Mouse (Mus musculus): ENCODE measurements around the gene Atp6v0b.

Atp6v0b gene

DNA sequence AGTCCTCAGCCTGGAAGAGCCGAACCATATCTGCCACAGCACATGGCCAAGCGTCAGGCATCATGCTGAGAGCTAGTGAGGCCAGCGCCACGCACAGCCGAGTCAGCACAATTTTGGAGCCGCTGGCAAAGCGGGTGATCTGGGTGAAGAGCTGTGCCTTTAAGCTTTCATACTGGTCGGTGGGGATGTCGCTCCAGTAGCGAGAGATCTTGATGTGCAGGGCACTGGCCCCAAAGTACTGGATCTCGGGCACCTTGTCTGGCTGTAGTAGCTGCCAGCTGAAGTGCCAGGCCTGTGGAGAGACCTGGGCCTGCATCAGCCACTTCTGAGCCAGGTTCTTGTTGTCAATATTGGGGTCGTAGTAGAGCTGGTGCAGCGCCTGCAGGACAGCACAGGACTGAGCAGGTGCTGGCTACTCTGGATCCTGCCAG is 25.0 kb upstream of the Atp6v0b start:
- in situ Hi-C loops (cut with MboI, MseI): no loop called here

- in situ Hi-C loops (cut with MboI, MseI): no loop called here
Observed at GRCm38 (mm10) chr4:117908834-117909453, 21.8 kb upstream of the Atp6v0b start.

GRCm38 (mm10) chr4:117906196-117906595 is 19.1 kb upstream of the Atp6v0b start:
- in situ Hi-C loops (cut with MboI, MseI): no loop called here

DNA sequence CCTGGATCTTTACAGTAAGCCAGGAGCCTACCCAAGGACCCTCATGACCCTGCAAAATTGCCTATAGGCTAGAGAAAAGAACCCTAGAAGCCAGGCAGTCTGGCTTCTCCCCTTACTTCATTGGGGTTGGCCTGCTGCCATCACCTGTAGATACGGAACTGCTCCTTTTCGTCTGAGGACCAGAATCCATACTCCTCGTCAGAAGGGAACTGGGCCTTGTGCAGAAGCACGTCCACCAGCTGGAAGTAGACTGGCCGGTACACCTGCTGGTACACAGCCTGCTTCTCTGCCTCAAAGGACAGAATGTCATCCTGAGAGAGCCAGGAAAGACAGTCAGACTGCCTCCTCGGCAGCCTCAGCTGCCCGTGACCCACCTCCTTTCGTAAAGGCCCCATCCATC is 17.6 kb upstream of the Atp6v0b start:
- in situ Hi-C loops (cut with MboI, MseI): no loop called here

GRCm38 (mm10) chr4:117904094-117904493 is 17.0 kb upstream of the Atp6v0b start:
- in situ Hi-C loops (cut with MboI, MseI): no loop called here

GRCm38 (mm10) chr4:117898111-117898510 is 11.0 kb upstream of the Atp6v0b start:
- in situ Hi-C loops (cut with MboI, MseI): loop anchor here (5.0 kb wide), 1 partner anchor 729 kb away; no protein-coding TSS in a partner anchor

GRCm38 (mm10) chr4:117896031-117896430 is 8.9 kb upstream of the Atp6v0b start:
- in situ Hi-C loops (cut with MboI, MseI): loop anchor here (5.0 kb wide), 1 partner anchor 731 kb away; no protein-coding TSS in a partner anchor

- in situ Hi-C loops (cut with MboI, MseI): loop anchor here (5.0 kb wide), 1 partner anchor 732 kb away; no protein-coding TSS in a partner anchor
Observed at GRCm38 (mm10) chr4:117895339-117895738, 8.2 kb upstream of the Atp6v0b start.

DNA sequence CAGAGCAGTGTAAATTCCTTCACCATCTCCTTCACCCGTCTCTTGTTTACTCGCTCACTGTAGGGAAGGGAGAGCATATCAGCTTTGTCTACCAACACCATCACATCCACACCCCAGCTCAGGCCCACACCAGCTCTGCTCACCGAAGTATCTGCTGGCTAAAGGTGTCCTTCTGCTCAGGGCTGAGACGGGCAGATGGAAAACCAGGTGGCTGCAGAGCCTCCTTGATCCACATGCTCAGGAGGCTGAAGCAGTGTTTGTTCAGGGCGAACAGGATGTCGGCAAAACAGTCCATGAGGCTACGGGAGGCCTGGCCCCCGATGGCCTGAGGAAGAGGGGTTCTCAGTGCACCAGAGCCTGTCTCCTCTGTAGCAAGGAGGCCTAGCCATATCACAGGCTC is 7.5 kb upstream of the Atp6v0b start:
- in situ Hi-C loops (cut with MboI, MseI): no loop called here

- in situ Hi-C loops (cut with MboI, MseI): no loop called here
Observed at GRCm38 (mm10) chr4:117893376-117893775, 6.2 kb upstream of the Atp6v0b start.

DNA sequence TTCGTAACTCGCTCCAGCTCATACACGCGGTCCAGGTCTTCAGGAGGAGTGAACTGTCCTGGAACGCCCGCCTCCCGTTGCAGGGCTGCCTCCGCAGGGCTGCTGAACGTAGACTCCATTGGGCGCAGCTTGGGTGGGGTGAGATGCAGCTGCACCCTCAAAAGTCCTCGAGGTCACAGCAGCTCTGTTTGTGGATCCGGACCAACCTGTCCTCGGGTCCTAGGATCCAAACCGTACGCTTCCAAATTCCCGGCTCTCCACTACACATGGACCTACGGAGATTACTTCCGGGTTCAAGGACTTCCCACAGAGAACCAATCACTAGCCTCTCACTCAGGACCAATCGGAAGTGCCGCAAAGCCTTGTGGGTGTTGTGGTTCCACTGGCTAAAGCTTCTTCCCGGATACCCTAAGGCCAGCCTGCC is 4.6 kb upstream of the Atp6v0b start, which contains the start of gene Dph2:
Gene Dph2, minus strand, starts transcription at position 295 of the 424 bp plus-strand sequence.
- in situ Hi-C loops (cut with MboI, MseI): no loop called here

GRCm38 (mm10) chr4:117890750-117891149 is 3.6 kb upstream of the Atp6v0b start:
- in situ Hi-C loops (cut with MboI, MseI): no loop called here

GRCm38 (mm10) chr4:117890031-117890430 is 2.9 kb upstream of the Atp6v0b start:
- in situ Hi-C loops (cut with MboI, MseI): no loop called here

GRCm38 (mm10) chr4:117889471-117889870 is 2.3 kb upstream of the Atp6v0b start:
- in situ Hi-C loops (cut with MboI, MseI): no loop called here

DNA sequence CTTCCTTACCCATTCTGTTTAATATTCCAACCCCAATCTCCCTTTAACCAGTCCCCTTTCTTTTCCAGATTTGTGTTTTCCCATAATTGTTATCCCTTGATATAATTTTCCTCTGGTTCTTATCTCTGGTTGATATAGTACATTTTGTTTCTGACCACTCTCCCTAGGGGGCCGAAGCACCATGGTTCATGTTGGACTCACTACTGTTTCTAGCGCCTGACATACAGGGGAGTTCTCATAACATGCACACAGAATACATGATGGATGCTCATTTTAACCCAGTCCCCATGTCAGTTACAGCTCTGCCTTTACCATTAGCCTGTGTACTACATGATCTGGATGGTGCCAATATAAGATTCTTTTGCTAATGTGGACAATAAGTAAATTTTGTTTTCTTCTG is 787 bp upstream of the Atp6v0b start:
- in situ Hi-C loops (cut with MboI, MseI): no loop called here

DNA sequence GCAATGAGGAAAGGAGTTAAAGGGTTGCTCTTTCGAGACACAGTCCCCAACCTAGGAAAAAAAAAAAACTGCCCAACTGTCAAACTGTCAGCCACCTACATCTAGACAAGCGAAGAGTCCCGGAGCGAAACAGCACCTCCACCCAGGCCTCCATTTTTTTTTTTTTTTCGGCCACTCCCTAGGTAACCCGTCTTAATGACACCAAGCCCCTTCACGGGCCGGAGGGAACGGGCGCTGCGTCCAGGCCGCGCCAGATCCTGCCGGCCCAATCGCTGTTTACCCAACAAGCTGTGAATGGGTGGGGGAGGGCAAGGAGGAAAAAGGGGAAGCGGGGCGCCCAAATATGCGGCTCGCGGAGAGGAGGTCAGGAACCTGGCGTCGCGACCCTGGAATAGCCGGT is 489 bp downstream of the Atp6v0b start:
- in situ Hi-C loops (cut with MboI, MseI): no loop called here

GRCm38 (mm10) chr4:117885994-117886393 is 1.1 kb downstream of the Atp6v0b start:
- in situ Hi-C loops (cut with MboI, MseI): no loop called here

- in situ Hi-C loops (cut with MboI, MseI): no loop called here
Observed at GRCm38 (mm10) chr4:117885093-117885492, 2.0 kb downstream of the Atp6v0b start.

DNA sequence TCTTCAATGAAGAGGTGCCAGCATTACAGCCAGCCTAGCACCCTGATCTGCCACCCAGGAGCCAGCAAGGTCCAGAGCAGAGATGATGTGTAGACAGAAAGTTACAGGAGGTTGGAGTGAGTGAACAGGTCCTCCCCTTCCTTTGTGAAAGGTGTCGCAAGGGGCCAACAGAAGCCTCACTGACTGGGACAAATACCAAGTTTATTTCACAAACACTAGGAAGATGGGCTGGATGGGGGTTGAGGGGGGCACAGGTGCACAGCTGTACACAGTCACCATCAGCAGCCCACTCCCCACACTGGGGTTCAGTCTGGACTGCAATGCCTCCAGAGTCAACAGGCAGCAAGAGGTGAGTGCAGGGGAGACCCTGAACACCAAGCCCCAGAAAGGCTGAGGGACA is 3.0 kb downstream of the Atp6v0b start:
- in situ Hi-C loops (cut with MboI, MseI): no loop called here

GRCm38 (mm10) chr4:117882701-117883691 is 4.1 kb downstream of the Atp6v0b start, which contains the start of gene B4galt2:
Gene B4galt2, minus strand, starts transcription at chr4:117883487.
- in situ Hi-C loops (cut with MboI, MseI): no loop called here

GRCm38 (mm10) chr4:117878703-117879102 is 8.4 kb downstream of the Atp6v0b start:
- in situ Hi-C loops (cut with MboI, MseI): no loop called here

GRCm38 (mm10) chr4:117878301-117878700 is 8.8 kb downstream of the Atp6v0b start:
- in situ Hi-C loops (cut with MboI, MseI): no loop called here

Measured in regulatory T cell (primary cell).